Mouse (Mus musculus): ENCODE measurements at regions not wholly inside any gene's neighbourhood (a gene's known extent, or its start where the extent isn't known, plus 50 kb on each side); places are given as distances from the start of the nearest gene placed in this dataset.

DNA sequence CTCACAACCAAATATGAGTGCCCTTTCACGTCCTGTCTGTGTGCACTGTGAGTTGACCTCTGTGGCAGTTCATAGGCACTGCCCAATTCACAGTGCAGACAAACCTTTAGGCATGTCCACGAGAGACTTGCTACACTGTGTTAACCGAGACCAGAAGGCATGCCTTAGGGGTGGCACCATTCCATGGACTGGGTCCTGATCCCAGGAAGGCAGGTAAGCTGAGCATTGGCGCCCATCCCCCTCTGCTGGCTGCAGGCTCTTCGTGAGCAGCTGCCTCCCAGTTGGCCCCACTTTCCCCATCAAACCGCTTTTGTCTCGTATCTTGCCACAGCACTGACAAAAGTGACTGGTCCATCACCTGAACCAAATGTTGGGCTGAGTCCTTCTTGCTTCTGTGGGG, 265.8 kb upstream of the Zfp64 start:
- TF ChIP-seq TAL1 (IDR thresholded peaks at IDR 0.05; ENCODE audit: low read length) (no peak), GATA1 (IDR thresholded peaks at IDR 0.05; ENCODE audit: low read length) (no peak)

All from erythroblast, embryonic 14.5 days (primary cell).